Mouse (Mus musculus): ENCODE measurements around the gene Kdm5b. TPM values are rescaled to one million over a fixed set of nuclear protein-coding genes. Genes with fewer than 3 reads are reported as not detected.

The Kdm5b gene
- polyA plus RNA-seq, 1 experiment from 2014 or later = 87.1 TPM

DNA sequence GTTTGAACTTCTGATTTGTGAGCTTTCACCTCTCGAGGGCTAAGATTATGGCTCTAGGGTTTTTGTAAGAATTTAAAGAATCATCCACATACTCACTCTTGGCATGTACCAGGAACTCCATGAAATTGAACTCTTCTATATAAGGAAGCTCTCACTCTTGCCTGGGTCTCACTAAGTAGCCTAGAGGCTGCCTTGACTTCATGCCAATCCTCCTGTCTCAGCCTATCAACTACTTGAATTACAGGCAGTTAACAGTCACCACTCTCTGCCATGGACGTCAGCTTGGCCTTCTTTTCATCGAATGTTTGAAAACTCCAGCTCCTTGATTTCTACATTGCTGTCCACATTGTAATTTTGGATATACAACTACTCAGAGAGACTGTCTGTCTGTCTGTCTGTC, 7.6 kb upstream of the Kdm5b start:
- H3K36me3 ChIP-seq (replicated peaks) = no peaks in the 10 kb centered on the region
- peaks cover 9% of the 10 kb centered on the region for H3K4me1 ChIP-seq
- no peak overlapping the region for H3K9ac ChIP-seq
- no peaks in the 10 kb centered on the region for H3K27me3 ChIP-seq (replicated peaks)
- no peak for ATAC-seq (replicated peaks)
- no peak overlapping the region for H3K4me2 ChIP-seq
- 69% methylated on average over 3 of the region's 3 CpGs for WGBS
- no peaks in the 10 kb centered on the region for H3K9me3 ChIP-seq
- H3K27ac ChIP-seq = no peak overlapping the region
- H3K4me3 ChIP-seq = no peak overlapping the region

DNA sequence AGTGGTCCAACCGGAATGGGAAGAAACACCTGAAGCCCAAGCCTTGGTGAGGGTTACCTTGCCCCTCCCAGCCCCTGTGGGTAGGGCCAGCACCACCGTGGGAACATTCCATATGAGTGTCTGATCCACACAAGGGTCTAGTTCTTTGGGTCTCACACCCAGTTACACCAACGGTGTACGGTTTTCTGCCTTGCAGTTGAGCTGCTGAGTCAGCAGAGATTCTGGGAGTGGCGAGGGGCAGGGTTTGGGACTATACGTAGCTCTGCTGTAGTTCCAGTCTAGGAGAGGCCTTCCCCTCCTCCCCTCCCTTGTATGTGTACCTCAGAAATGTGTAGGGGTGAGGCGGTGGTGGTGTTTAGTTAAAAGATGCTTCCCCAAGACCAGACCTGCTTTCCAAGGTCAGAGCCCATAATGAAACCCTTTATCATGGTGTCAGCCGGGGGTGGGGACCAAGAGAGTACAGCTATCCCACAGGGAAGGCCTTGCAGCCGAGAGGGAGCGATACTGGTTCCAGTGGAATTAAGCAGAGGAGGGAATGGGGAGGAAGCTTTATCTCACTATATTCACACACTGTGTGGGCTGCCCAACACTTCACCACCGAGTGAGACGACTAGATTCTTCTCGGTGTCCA, 4.6 kb upstream of the Kdm5b start:
- Histone ChIP-seq H3K9ac (no peak overlapping the region), H3K36me3 (replicated peaks) (no peaks in the 10 kb centered on the region), H3K9me3 (no peaks in the 10 kb centered on the region), H3K27me3 (replicated peaks) (no peaks in the 10 kb centered on the region), H3K27ac (0 out of 2 replicates have a peak overlapping the region, but pooled peaks have one; percentile 95), H3K4me1 (peaks cover 17% of the 10 kb centered on the region), H3K4me3 (peak overlapping the region; percentile 64; the same call in 1 of the 2 replicates), H3K4me2 (peak overlapping the region; percentile 79)
- no peak for ATAC-seq (replicated peaks)
- WGBS = 32% methylated on average over 13 of the region's 13 CpGs

DNA sequence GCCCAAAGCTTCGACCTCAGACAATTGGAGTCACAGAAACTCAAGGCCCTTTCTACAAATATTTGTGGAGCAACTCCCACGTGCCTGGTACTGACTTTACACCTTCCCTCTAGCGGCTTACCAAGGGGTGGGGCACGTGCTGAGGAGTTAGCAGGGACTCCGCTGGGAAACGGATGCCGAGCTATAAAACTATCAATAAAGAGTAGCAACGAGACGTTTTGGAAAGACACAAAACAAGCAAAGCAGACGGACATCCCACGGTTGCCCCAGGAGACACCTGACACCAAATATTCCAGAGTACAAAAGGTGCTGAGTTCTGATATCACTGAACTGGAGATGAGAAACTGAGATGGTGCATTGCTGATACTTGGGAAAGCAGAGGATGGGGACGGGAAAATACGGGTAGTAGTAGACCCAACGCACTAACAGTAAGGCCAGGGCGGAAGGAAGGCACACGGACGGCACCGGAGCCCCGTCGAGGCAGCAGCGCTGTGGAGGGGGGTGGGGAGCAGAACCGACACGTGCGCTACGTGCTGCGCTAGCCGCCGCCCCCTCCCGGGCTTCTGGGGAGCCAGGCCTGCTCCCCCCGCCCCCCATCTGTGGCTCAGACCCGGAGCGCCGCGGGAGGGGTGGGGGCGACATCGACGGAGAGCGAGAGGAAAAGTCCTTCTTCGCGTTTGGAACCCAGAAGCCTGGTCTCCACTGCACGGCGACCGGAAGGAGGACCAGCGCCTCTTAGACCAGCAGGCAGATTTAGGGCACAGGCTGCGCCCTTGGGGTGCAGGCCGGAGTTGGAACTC, 3.9 kb upstream of the Kdm5b start:
- Histone ChIP-seq H3K36me3 (replicated peaks) (no peaks in the 10 kb centered on the region), H3K27ac (peak overlapping the region; percentile 95), H3K9ac (peak overlapping the region; percentile 74), H3K4me1 (peaks cover 17% of the 10 kb centered on the region), H3K9me3 (no peaks in the 10 kb centered on the region), H3K4me2 (peak overlapping the region; percentile 79), H3K4me3 (peak overlapping the region; percentile 64), H3K27me3 (replicated peaks) (no peaks in the 10 kb centered on the region)
- WGBS = under 1% methylated on average over 46 of the region's 46 CpGs
- peak; percentile 58 for ATAC-seq (replicated peaks)

DNA sequence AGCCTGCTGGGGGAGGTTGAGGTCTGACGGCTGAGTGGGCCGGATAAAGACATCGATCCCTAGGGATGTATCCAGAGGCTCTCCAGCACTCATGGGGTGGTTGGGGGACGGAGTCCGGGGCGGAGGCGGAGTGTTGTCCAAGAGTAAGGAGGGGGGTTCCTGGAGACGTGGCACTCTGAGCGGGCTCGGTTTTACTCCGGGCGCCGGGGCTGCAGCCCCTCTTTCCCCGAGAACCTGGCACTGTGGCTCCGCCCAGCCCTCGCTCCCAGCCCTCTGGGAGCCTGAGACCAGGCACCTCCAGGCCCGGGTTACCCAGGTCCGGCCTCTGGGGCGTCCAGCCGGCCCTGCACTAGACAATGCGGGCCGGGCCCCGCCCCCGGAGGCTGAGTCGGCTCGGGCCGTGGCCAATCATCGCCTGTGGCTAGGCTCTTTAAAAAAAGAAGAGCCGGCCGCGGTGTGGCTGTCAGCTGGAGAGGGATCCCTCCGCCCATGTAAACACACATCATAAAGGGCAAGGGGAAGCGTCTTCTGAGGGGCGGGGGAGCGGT, 3.2 kb upstream of the Kdm5b start:
- no peaks in the 10 kb centered on the region for H3K27me3 ChIP-seq (replicated peaks)
- no peaks in the 10 kb centered on the region for H3K9me3 ChIP-seq
- H3K36me3 ChIP-seq (replicated peaks) = no peaks in the 10 kb centered on the region
- peak overlapping the region; percentile 74 for H3K9ac ChIP-seq
- peak overlapping the region; percentile 79 for H3K4me2 ChIP-seq
- H3K4me3 ChIP-seq = peak overlapping the region; percentile 64
- under 1% methylated on average over 35 of the region's 35 CpGs for WGBS
- peaks cover 17% of the 10 kb centered on the region for H3K4me1 ChIP-seq
- peak overlapping the region; percentile 95 for H3K27ac ChIP-seq
- peak; percentile 95 for ATAC-seq (replicated peaks)

DNA sequence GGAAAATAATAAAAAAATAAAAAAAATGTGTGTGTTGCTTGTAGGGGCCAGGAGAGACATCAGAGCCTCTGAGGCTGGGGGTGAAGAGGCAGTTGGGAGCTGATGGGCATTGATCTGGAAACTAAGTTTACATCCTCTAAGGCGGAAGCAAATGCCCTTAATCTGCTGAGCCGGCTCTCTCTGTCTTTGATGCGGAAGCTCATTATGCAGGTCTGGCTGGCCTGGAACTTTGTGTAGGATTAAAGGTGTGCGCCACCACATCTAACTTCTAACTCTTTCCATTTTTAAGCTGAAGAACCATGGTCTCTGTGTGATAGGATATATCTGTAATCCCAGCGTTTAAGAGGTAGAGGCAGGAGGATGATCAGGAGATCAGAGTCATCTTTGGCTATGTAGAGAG, 1.5 kb upstream of the Kdm5b start:
- ATAC-seq (replicated peaks) = no peak

DNA sequence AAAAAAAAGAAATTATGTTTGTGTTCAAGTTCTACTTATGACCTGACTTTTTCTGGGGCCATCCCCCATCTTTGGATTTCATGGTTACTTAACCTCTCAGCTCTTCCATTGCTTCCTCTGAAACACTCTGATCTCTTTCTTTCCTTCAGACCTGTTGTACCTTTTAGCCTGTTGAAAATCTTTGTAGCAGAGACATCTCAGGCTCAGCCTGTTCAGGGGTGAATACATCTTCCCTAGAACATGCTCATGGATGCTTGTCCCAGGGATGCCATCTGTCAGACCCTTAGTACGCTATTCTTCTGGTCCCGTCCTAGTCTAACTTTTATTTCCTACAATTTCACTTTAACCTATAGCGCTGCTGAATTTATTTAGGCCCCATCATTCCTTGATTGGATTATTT, 745 bp upstream of the Kdm5b start:
- no peak overlapping the region for H3K4me2 ChIP-seq
- H3K9ac ChIP-seq = no peak overlapping the region
- H3K27me3 ChIP-seq (replicated peaks) = no peaks in the 10 kb centered on the region
- H3K9me3 ChIP-seq = no peaks in the 10 kb centered on the region
- H3K27ac ChIP-seq = peak overlapping the region; percentile 95; the same call in 1 of the 2 replicates
- WGBS = 76% methylated on average over 3 of the region's 3 CpGs
- ATAC-seq (replicated peaks) = no peak
- H3K36me3 ChIP-seq (replicated peaks) = no peaks in the 10 kb centered on the region
- H3K4me1 ChIP-seq = peaks cover 37% of the 10 kb centered on the region
- no peak overlapping the region; the same call in 1 of the 2 replicates for H3K4me3 ChIP-seq

More for the DNA sequence above, 1.5 kb upstream of the Kdm5b start:
- Histone ChIP-seq H3K27ac (no peak overlapping the region), H3K9me3 (no peaks in the 10 kb centered on the region), H3K4me2 (no peak overlapping the region), H3K36me3 (replicated peaks) (no peaks in the 10 kb centered on the region), H3K9ac (no peak overlapping the region), H3K27me3 (replicated peaks) (no peaks in the 10 kb centered on the region), H3K4me1 (peaks cover 31% of the 10 kb centered on the region), H3K4me3 (no peak overlapping the region)
- WGBS = 33% methylated on average over 5 of the region's 5 CpGs

DNA sequence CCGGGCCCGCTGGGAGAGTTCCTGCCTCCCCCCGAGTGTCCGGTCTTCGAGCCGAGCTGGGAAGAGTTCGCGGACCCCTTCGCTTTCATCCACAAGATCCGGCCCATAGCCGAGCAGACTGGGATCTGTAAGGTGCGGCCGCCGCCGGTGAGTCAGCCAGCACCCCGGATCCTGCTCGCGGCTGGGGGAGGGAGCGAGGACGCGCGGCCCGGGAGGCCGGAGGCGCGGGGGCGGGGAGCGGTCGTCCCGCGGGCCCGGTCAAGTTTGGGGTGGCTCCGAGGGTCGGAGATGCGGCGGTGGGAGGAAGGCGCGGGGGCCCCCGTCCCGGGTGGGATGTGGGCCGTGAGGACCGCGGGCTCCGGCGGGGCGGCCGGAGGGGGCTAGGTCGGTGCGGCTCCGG, 425 bp downstream of the Kdm5b start:
- Histone ChIP-seq H3K27ac (peak overlapping the region; percentile 95), H3K4me2 (peak overlapping the region; percentile 66), H3K36me3 (replicated peaks) (no peaks in the 10 kb centered on the region), H3K9ac (peak overlapping the region; percentile 100), H3K9me3 (no peaks in the 10 kb centered on the region), H3K4me3 (peak overlapping the region; percentile 100), H3K4me1 (peaks cover 40% of the 10 kb centered on the region), H3K27me3 (replicated peaks) (no peaks in the 10 kb centered on the region)
- peak; percentile 13 for ATAC-seq (replicated peaks)
- WGBS = under 1% methylated on average over 49 of the region's 50 CpGs

DNA sequence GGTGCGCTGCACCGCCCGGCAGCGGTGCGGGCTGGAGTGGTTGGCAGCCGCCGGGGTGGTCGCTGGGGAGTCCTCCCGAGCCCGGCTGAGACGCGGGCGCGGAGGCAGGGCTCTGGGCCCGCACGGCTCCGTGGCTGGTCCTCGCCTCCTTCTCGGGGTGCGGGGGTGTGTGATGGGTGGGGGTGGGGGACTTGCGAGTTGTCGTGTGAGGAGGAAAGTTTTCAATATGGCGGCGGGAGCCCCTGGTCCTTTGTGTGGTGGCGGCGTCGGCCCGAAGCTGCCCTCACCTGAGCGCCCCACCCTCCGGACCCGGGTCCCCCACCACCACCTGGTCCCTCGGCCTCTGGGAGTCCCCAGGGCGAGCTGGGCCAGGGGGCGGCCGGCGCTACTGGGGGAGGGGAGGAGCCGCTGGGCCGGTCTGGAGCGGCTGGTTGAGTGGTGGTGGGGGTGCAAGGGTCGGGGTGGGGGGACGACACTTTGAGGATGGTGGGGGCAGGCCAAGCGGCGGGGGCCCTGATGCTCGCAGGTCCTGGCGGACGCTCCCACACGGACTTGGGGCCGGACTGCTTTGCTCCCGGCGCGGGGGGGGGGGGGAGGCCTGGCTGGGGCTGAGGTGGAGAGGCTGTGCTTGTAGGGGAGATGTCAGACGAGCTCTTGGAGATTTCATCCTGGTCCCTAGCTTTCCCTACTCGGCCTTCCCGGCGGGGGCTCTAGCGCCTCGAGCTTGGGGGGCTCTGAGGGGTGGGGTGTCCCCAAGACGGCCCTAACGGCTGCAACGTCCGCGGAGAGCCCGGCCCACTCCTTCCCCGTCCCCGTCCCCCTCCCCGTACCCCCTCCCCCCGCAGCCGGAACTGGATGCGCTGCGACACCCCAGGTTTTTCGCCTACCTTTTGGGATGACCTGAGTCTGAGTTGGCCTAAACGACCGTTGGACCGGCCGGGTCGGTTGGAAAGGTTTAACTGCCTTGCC, 1.1 kb downstream of the Kdm5b start:
- peak overlapping the region; percentile 95 for H3K27ac ChIP-seq
- H3K4me2 ChIP-seq = peak overlapping the region; percentile 66
- peak overlapping the region; percentile 100 for H3K4me3 ChIP-seq
- H3K9me3 ChIP-seq = no peaks in the 10 kb centered on the region
- ATAC-seq (replicated peaks) = peak; percentile 34
- WGBS = under 1% methylated on average over 65 of the region's 76 CpGs
- no peaks in the 10 kb centered on the region for H3K36me3 ChIP-seq (replicated peaks)
- H3K4me1 ChIP-seq = peaks cover 42% of the 10 kb centered on the region
- H3K27me3 ChIP-seq (replicated peaks) = no peaks in the 10 kb centered on the region
- H3K9ac ChIP-seq = peak overlapping the region; percentile 100

DNA sequence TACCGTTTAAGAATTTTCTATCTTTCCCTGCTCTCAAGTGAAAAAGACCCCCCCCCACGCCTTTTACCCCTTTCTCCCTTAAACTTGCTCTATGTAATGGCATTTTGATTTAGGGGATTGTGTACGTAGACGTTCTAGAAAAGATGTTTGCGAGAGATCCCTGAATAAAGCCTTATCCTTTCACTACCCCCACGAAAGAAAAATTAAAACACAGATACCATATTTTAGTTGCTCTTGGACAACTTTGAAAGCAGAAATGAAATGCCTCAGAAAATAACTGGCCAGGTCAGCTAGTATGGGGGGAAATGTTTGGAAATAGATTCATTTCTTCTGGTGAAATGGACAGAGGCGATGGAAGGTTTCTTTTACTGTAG, 1.8 kb downstream of the Kdm5b start:
- ATAC-seq (replicated peaks) = no peak

DNA sequence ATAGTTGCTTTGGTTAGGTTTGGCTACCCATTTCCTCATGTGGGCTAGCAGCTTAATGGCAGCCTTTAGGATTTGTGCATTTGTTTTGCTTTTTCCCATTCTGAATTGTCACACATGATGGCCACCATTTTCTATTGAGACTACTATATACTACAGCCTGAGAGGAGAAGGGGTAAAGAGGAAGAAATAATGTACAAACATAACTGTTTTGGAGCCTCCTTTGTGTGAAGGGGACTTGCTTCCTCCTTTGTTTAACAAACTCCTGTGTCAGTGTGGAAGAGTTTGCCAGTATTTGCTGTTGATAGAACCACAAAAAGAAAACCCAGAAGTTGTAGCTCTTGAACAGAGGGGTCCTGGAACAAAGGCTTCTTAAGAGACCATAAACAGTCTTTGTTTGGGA, 2.5 kb downstream of the Kdm5b start:
- ATAC-seq (replicated peaks) = no peak
- Histone ChIP-seq H3K9ac (peak overlapping the region; percentile 100; the same call in 1 of the 2 replicates), H3K27ac (0 out of 2 replicates have a peak overlapping the region, but pooled peaks have one; percentile 6), H3K36me3 (replicated peaks) (no peaks in the 10 kb centered on the region), H3K4me3 (peak overlapping the region; percentile 100), H3K9me3 (no peaks in the 10 kb centered on the region), H3K27me3 (replicated peaks) (no peaks in the 10 kb centered on the region), H3K4me1 (peaks cover 44% of the 10 kb centered on the region), H3K4me2 (peak overlapping the region; percentile 66)

More for the DNA sequence above, 1.8 kb downstream of the Kdm5b start:
- WGBS = 4% methylated on average over 7 of the region's 7 CpGs
- no peaks in the 10 kb centered on the region for H3K27me3 ChIP-seq (replicated peaks)
- H3K27ac ChIP-seq = peak overlapping the region; percentile 95
- H3K36me3 ChIP-seq (replicated peaks) = no peaks in the 10 kb centered on the region
- H3K4me2 ChIP-seq = peak overlapping the region; percentile 66
- no peaks in the 10 kb centered on the region for H3K9me3 ChIP-seq
- H3K4me3 ChIP-seq = peak overlapping the region; percentile 100
- H3K4me1 ChIP-seq = peaks cover 48% of the 10 kb centered on the region
- H3K9ac ChIP-seq = peak overlapping the region; percentile 100

DNA sequence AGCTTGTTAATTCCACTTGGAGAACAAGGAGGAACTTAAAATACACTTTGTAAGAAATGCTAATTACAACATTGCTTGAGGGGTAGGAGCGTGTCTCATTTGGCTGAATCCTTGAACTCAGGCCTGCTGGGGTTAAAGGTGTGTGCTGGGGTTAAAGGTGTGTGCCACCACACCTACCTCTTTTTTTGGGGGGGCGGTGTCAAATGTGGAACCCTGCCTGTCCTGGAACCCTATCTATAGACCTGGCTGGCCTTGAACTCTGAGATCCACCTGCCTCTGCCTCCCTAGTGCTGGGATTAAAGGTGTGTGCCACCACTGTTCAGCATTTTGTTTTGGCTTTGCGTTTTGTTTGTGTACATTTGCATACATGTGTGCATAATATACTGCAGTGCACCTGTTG, 3.8 kb downstream of the Kdm5b start:
- no peaks in the 10 kb centered on the region for H3K27me3 ChIP-seq (replicated peaks)
- H3K27ac ChIP-seq = no peak overlapping the region
- no peaks in the 10 kb centered on the region for H3K36me3 ChIP-seq (replicated peaks)
- no peak overlapping the region for H3K9ac ChIP-seq
- no peak overlapping the region for H3K4me2 ChIP-seq
- 81% methylated on average over 3 of the region's 3 CpGs for WGBS
- no peaks in the 10 kb centered on the region for H3K9me3 ChIP-seq
- peaks cover 52% of the 10 kb centered on the region for H3K4me1 ChIP-seq
- no peak overlapping the region for H3K4me3 ChIP-seq
- no peak for ATAC-seq (replicated peaks)
